Mouse (Mus musculus) heart, postnatal 14 days (tissue): ENCODE data around the gene Clybl. TPM values are rescaled to one million over a fixed set of nuclear protein-coding genes. Genes with fewer than 3 reads are reported as not detected.
A peak's percentile ranks its signal among the peaks of the same experiment; 100 is the strongest.

Experiments
- DNase-seq, 2 experiments: peaks; one replicate each; pipeline ENCODE4 v3.0.0; 2021 to 2022
- intact Hi-C: fragments of 180-260 bp; cut with DNase I; formaldehyde crosslinking; loops from one replicate; pipeline ENCODE4 v1.15.1; 2025
- total RNA-seq, 2 experiments: library from RNA; stranded (reverse); gene quantifications; 2 replicates each; pipeline ENCODE4 v1.2.3; 2021

The Clybl gene
- total RNA-seq, 2 experiments from 2014 or later = 103 to 116 TPM

- DNase-seq = peak; percentile 54 to 78
- intact Hi-C loops = loop anchor here (5.0 to 10.0 kb wide), 2 partner anchors 684 to 1161 kb away; no protein-coding TSS in a partner anchor
These were observed 9.5 kb downstream of the Clybl start for GRCm38 (mm10) chr14:122190941-122191510.

- intact Hi-C loops = loop anchor here (5.0 to 10.0 kb wide), 2 partner anchors 680 to 1158 kb away; no protein-coding TSS in a partner anchor
- no peak for DNase-seq
These were observed 13.1 kb downstream of the Clybl start for GRCm38 (mm10) chr14:122194630-122195029.

- intact Hi-C loops = loop anchor here (10.0 kb wide), 1 partner anchor 678 kb away; no protein-coding TSS in a partner anchor
- DNase-seq = no peak
These were observed 15.3 kb downstream of the Clybl start for GRCm38 (mm10) chr14:122196851-122197250.

- DNase-seq = no peak
- intact Hi-C loops = no loop called here
These were observed 18.9 kb downstream of the Clybl start for GRCm38 (mm10) chr14:122200247-122200885.

GRCm38 (mm10) chr14:122209177-122209576 is 27.7 kb downstream of the Clybl start:
- intact Hi-C loops = no loop called here
- DNase-seq = no peak

GRCm38 (mm10) chr14:122213590-122213989 is 32.1 kb downstream of the Clybl start:
- DNase-seq = no peak
- intact Hi-C loops = no loop called here

GRCm38 (mm10) chr14:122214126-122214525 is 32.6 kb downstream of the Clybl start:
- no peak for DNase-seq
- intact Hi-C loops = no loop called here

GRCm38 (mm10) chr14:122217221-122217620 is 35.7 kb downstream of the Clybl start:
- intact Hi-C loops = no loop called here
- DNase-seq = no peak

GRCm38 (mm10) chr14:122222934-122223374 is 41.5 kb downstream of the Clybl start:
- intact Hi-C loops = loop anchor here (1.0 to 10.0 kb wide), 5 partner anchors 222 to 1092 kb away; no protein-coding TSS in a partner anchor
- DNase-seq = no peak

- intact Hi-C loops = loop anchor here (1.0 to 10.0 kb wide), 5 partner anchors 221 to 1091 kb away; no protein-coding TSS in a partner anchor
These were observed 42.1 kb downstream of the Clybl start for GRCm38 (mm10) chr14:122223461-122224102.

GRCm38 (mm10) chr14:122224103-122224494 is 42.6 kb downstream of the Clybl start:
- no peak for DNase-seq
- intact Hi-C loops = loop anchor here (10.0 kb wide), 3 partner anchors 221 to 1091 kb away; no protein-coding TSS in a partner anchor

More at GRCm38 (mm10) chr14:122223461-122224102, 42.1 kb downstream of the Clybl start:
- DNase-seq = peak; percentile 69 to 85

GRCm38 (mm10) chr14:122224501-122224928 is 43.0 kb downstream of the Clybl start:
- DNase-seq = no peak
- intact Hi-C loops = loop anchor here (10.0 kb wide), 3 partner anchors 220 to 1090 kb away; no protein-coding TSS in a partner anchor

- intact Hi-C loops = loop anchor here (10.0 kb wide), 3 partner anchors 219 to 1089 kb away; no protein-coding TSS in a partner anchor
- DNase-seq = no peak
These were observed 44.1 kb downstream of the Clybl start for GRCm38 (mm10) chr14:122225479-122226132.

- intact Hi-C loops = loop anchor here (10.0 kb wide), 3 partner anchors 219 to 1089 kb away; no protein-coding TSS in a partner anchor
- DNase-seq = no peak
These were observed 44.6 kb downstream of the Clybl start for GRCm38 (mm10) chr14:122226133-122226515.

- no peak for DNase-seq
- intact Hi-C loops = loop anchor here (10.0 kb wide), 3 partner anchors 218 to 1088 kb away; no protein-coding TSS in a partner anchor
These were observed 45.4 kb downstream of the Clybl start for GRCm38 (mm10) chr14:122226666-122227453.

- no peak for DNase-seq
- intact Hi-C loops = loop anchor here (10.0 kb wide), 3 partner anchors 217 to 1087 kb away; no protein-coding TSS in a partner anchor
These were observed 46.0 kb downstream of the Clybl start for GRCm38 (mm10) chr14:122227454-122227951.

- intact Hi-C loops = loop anchor here (10.0 kb wide), 3 partner anchors 216 to 1086 kb away; no protein-coding TSS in a partner anchor
These were observed 47.5 kb downstream of the Clybl start for GRCm38 (mm10) chr14:122228816-122229551.

GRCm38 (mm10) chr14:122229988-122230387 is 48.5 kb downstream of the Clybl start:
- no peak for DNase-seq
- intact Hi-C loops = loop anchor here (10.0 kb wide), 3 partner anchors 215 to 1085 kb away; no protein-coding TSS in a partner anchor

More at GRCm38 (mm10) chr14:122228816-122229551, 47.5 kb downstream of the Clybl start:
- no peak for DNase-seq
